8 mouse cellular contexts compared by ENCODE assay signal in genomic region chr4:117835531-117836111, GRCm38 (mm10). TPM values are rescaled to one million over a fixed set of nuclear protein-coding genes. Genes with fewer than 3 reads are reported as not detected.
DNase-seq lines count a peak whose midpoint lies in the region; ATAC-seq and TF ChIP-seq lines count a peak whose summit lies in the region.

No protein-coding gene starts in this region.

- peaks cover 5% of the 10 kb centered on the region for H3K4me1 ChIP-seq in heart, adult 2 months (ENCODE audit: control insufficient read depth, insufficient read depth, low read length)
- peaks cover 5% of the 10 kb centered on the region; the same call in 1 of the 2 replicates for H3K4me1 ChIP-seq in embryonic facial prominence, embryonic 14.5 days (ENCODE audit: control insufficient read depth, insufficient read depth, low read length)
- peaks cover 24% of the 10 kb centered on the region for H3K4me1 ChIP-seq in hindbrain, embryonic 10.5 days (replicated peaks)
- peaks cover 65% of the 10 kb centered on the region for H3K4me1 ChIP-seq in megakaryocyte, embryonic 14.5 days
- H3K4me1 ChIP-seq in small intestine, adult 2 months (ENCODE audit: control insufficient read depth, insufficient read depth, insufficient read length, low read length): peaks cover 21% of the 10 kb centered on the region

- peak overlapping the region; percentile 90 for H3K4me2 ChIP-seq in embryonic facial prominence, embryonic 14.5 days (ENCODE audit: low read depth, low read length)

- WGBS in heart, adult 2 months: 1% methylated on average over 58 of the region's 60 CpGs
- WGBS in embryonic facial prominence, embryonic 14.5 days: 0% methylated on average over 22 of the region's 60 CpGs
- under 1% methylated on average over 60 of the region's 60 CpGs for WGBS in hindbrain, embryonic 10.5 days
- WGBS in small intestine, adult 2 months: under 1% methylated on average over 60 of the region's 60 CpGs

- H3K27ac ChIP-seq in heart, adult 2 months: peak overlapping the region; percentile 59
- H3K27ac ChIP-seq in embryonic facial prominence, embryonic 14.5 days (replicated peaks; ENCODE audit: low read depth, low read length): peak overlapping the region; percentile 84
- H3K27ac ChIP-seq in hindbrain, embryonic 10.5 days: peak overlapping the region; percentile 89
- H3K27ac ChIP-seq in small intestine, adult 2 months (ENCODE audit: insufficient read depth, low read depth, low read length): peak overlapping the region; percentile 44

- H3K9me3 ChIP-seq in embryonic facial prominence, embryonic 14.5 days (ENCODE audit: control insufficient read depth, low read length): no peaks in the 10 kb centered on the region
- no peaks in the 10 kb centered on the region for H3K9me3 ChIP-seq in hindbrain, embryonic 10.5 days
- no peaks in the 10 kb centered on the region for H3K9me3 ChIP-seq in megakaryocyte, embryonic 14.5 days

- TF ChIP-seq EP300 in heart, adult 2 months (IDR thresholded peaks at IDR 0.05; ENCODE audit: insufficient read depth, low read depth, low read length): no peak

- H3K36me3 ChIP-seq in heart, adult 2 months (ENCODE audit: control insufficient read depth, insufficient read depth, low read length): no peaks in the 10 kb centered on the region
- H3K36me3 ChIP-seq in embryonic facial prominence, embryonic 14.5 days (ENCODE audit: control insufficient read depth, insufficient read depth, low read length): no peaks in the 10 kb centered on the region
- no peaks in the 10 kb centered on the region for H3K36me3 ChIP-seq in hindbrain, embryonic 10.5 days
- H3K36me3 ChIP-seq in megakaryocyte, embryonic 14.5 days (replicated peaks; ENCODE audit: low read length): no peaks in the 10 kb centered on the region
- no peaks in the 10 kb centered on the region for H3K36me3 ChIP-seq in small intestine, adult 2 months (ENCODE audit: control insufficient read depth, insufficient read depth, low read length)

- peak overlapping the region; percentile 62 for H3K4me3 ChIP-seq in heart, adult 2 months
- H3K4me3 ChIP-seq in embryonic facial prominence, embryonic 14.5 days (ENCODE audit: low read depth, low read length): peak overlapping the region; percentile 83
- H3K4me3 ChIP-seq in hindbrain, embryonic 10.5 days: peak overlapping the region; percentile 86
- H3K4me3 ChIP-seq in megakaryocyte, embryonic 14.5 days (replicated peaks): peak overlapping the region; percentile 94
- H3K4me3 ChIP-seq in small intestine, adult 2 months (ENCODE audit: low read depth, low read length): peak overlapping the region; percentile 84

- intact Hi-C loops in heart, adult 2 months (cut with DNase I): loop anchor here (2.0 to 5.0 kb wide), 2 partner anchors 23 to 92 kb away; partner anchors contain the start of gene Artn

- no peaks in the 10 kb centered on the region for H3K79me2 ChIP-seq in heart, adult 2 months (replicated peaks; ENCODE audit: control insufficient read depth, insufficient read depth, low read length)

- no peaks in the 10 kb centered on the region; the same call in 1 of the 2 replicates for H3K27me3 ChIP-seq in heart, adult 2 months (ENCODE audit: control insufficient read depth, insufficient read depth, low read length)
- no peaks in the 10 kb centered on the region for H3K27me3 ChIP-seq in embryonic facial prominence, embryonic 14.5 days (replicated peaks; ENCODE audit: control insufficient read depth, insufficient read depth, low read length)
- peaks cover 33% of the 10 kb centered on the region for H3K27me3 ChIP-seq in hindbrain, embryonic 10.5 days (ENCODE audit: insufficient read depth, poor library complexity, severe bottlenecking)
- H3K27me3 ChIP-seq in megakaryocyte, embryonic 14.5 days (replicated peaks): peaks cover 58% of the 10 kb centered on the region
- H3K27me3 ChIP-seq in small intestine, adult 2 months (ENCODE audit: control insufficient read depth, insufficient read depth, low read length): no peaks in the 10 kb centered on the region

- H3K9ac ChIP-seq in heart, adult 2 months (ENCODE audit: low read depth, low read length): peak overlapping the region; percentile 78
- peak overlapping the region; percentile 83 for H3K9ac ChIP-seq in embryonic facial prominence, embryonic 14.5 days (ENCODE audit: low read depth, low read length)

- no peak for TF ChIP-seq CTCF in heart, adult 2 months (IDR thresholded peaks at IDR 0.05)
- TF ChIP-seq CTCF in small intestine, adult 2 months (IDR thresholded peaks at IDR 0.05; ENCODE audit: extremely low read depth, insufficient read length, insufficient replicate concordance, low read depth, low read length): no peak

- peak; percentile 21 for ATAC-seq in embryonic facial prominence, embryonic 14.5 days (ENCODE audit: low read depth)

- DNase-seq in heart, adult 2 months: peak in 1 of 2 experiments; percentile 61
- no peak for DNase-seq in heart, adult 11 months
- DNase-seq in adipocyte (ENCODE audit: low spot score): peak; percentile 15
- peak; percentile 26 for DNase-seq in embryonic facial prominence, embryonic 14.5 days (ENCODE audit: low spot score)
- no peak for DNase-seq in hindbrain, embryonic 10.5 days (ENCODE audit: low spot score)
- peak; percentile 52 to 66 for DNase-seq in left cerebral cortex, adult 8-10 months (ENCODE audit: low spot score in 2 of 2)

- TF ChIP-seq POLR2A in heart, adult 2 months (IDR thresholded peaks at IDR 0.05; ENCODE audit: insufficient read depth, low read depth, low read length): no peak
- TF ChIP-seq POLR2A in small intestine, adult 2 months (IDR thresholded peaks at IDR 0.05; ENCODE audit: low read depth, low read length): no peak

RNA-seq across cellular contexts. Expression of gene Slc6a9, which starts 1.3 kb away (rescaled TPM):
- 1 to 10 TPM; 2.5 to 3.4 TPM for total RNA-seq in heart, adult 2 months (2021)
- 6.9 and 9.2 TPM in 2 replicates for polyA plus RNA-seq in heart, adult 2 months (2012; rRNA removed)
- polyA plus RNA-seq in embryonic facial prominence, embryonic 14.5 days (2014; fragmentation: Nextera tagmentation; extraction: Ambion mirVana): 5.5 and 10.4 TPM in 2 replicates
- polyA plus RNA-seq in hindbrain, embryonic 10.5 days (2016; fragmentation: Nextera tagmentation; extraction: Ambion mirVana): 7.2 and 7.3 TPM in 2 replicates
- 10 to 100 TPM; 56.1 to 61.2 (median 58.5) TPM for total RNA-seq in left cerebral cortex, adult 8-10 months (2022)
- polyA plus RNA-seq in megakaryocyte, embryonic 14.5 days (2012; ENCODE audit: insufficient read depth, low replicate concordance): 8.5 and 9.7 TPM in 2 replicates
- polyA plus RNA-seq in small intestine, adult 2 months (2012; rRNA removed): 42.8 and 49.1 TPM in 2 replicates

RNA-seq across cellular contexts. Expression of gene Ccdc24, which starts 36.7 kb away (rescaled TPM):
- total RNA-seq in heart, adult 2 months (2021): under 1 TPM; 0.09 to 0.18 TPM
- 1.1 and 2.0 TPM in 2 replicates for polyA plus RNA-seq in heart, adult 2 months (2012; rRNA removed)
- 2.3 and 3.3 TPM in 2 replicates for polyA plus RNA-seq in embryonic facial prominence, embryonic 14.5 days (2014; fragmentation: Nextera tagmentation; extraction: Ambion mirVana)
- polyA plus RNA-seq in hindbrain, embryonic 10.5 days (2016; fragmentation: Nextera tagmentation; extraction: Ambion mirVana): 2.0 and 2.4 TPM in 2 replicates
- total RNA-seq in left cerebral cortex, adult 8-10 months (2022): under 1 TPM; 0.33 to 0.94 (median 0.67) TPM
- not detected in 2 replicates for polyA plus RNA-seq in megakaryocyte, embryonic 14.5 days (2012; ENCODE audit: insufficient read depth, low replicate concordance)
- polyA plus RNA-seq in small intestine, adult 2 months (2012; rRNA removed): 0.80 and 2.0 TPM in 2 replicates

RNA-seq across cellular contexts. Expression of gene B4galt2, which starts 47.7 kb away (rescaled TPM):
- 1 to 10 TPM; 4.0 to 4.3 TPM for total RNA-seq in heart, adult 2 months (2021)
- 8.6 and 9.3 TPM in 2 replicates for polyA plus RNA-seq in heart, adult 2 months (2012; rRNA removed)
- polyA plus RNA-seq in embryonic facial prominence, embryonic 14.5 days (2014; fragmentation: Nextera tagmentation; extraction: Ambion mirVana): 34.3 and 42.8 TPM in 2 replicates
- polyA plus RNA-seq in hindbrain, embryonic 10.5 days (2016; fragmentation: Nextera tagmentation; extraction: Ambion mirVana): 22.7 and 31.7 TPM in 2 replicates
- total RNA-seq in left cerebral cortex, adult 8-10 months (2022): 10 to 100 TPM; 73.0 to 85.0 (median 79.7) TPM
- polyA plus RNA-seq in megakaryocyte, embryonic 14.5 days (2012; ENCODE audit: insufficient read depth, low replicate concordance): 1.5 TPM in 1 of 2 replicates, not detected in the other
- 6.7 and 7.5 TPM in 2 replicates for polyA plus RNA-seq in small intestine, adult 2 months (2012; rRNA removed)

RNA-seq across cellular contexts. Expression of gene Atp6v0b, which starts 51.5 kb away (rescaled TPM):
- total RNA-seq in heart, adult 2 months (2021): 100 to 1,000 TPM; 109 to 124 TPM
- 279 and 324 TPM in 2 replicates for polyA plus RNA-seq in heart, adult 2 months (2012; rRNA removed)
- polyA plus RNA-seq in embryonic facial prominence, embryonic 14.5 days (2014; fragmentation: Nextera tagmentation; extraction: Ambion mirVana): 199 and 230 TPM in 2 replicates
- 208 and 263 TPM in 2 replicates for polyA plus RNA-seq in hindbrain, embryonic 10.5 days (2016; fragmentation: Nextera tagmentation; extraction: Ambion mirVana)
- 100 to 1,000 TPM; 386 to 441 (median 416) TPM for total RNA-seq in left cerebral cortex, adult 8-10 months (2022)
- 395 and 493 TPM in 2 replicates for polyA plus RNA-seq in megakaryocyte, embryonic 14.5 days (2012; ENCODE audit: insufficient read depth, low replicate concordance)
- polyA plus RNA-seq in small intestine, adult 2 months (2012; rRNA removed): 244 and 435 TPM in 2 replicates

RNA-seq across cellular contexts. Expression of gene Dph2, which starts 56.2 kb away (rescaled TPM):
- 1 to 10 TPM; 3.0 to 3.9 TPM for total RNA-seq in heart, adult 2 months (2021)
- 7.3 and 8.4 TPM in 2 replicates for polyA plus RNA-seq in heart, adult 2 months (2012; rRNA removed)
- polyA plus RNA-seq in embryonic facial prominence, embryonic 14.5 days (2014; fragmentation: Nextera tagmentation; extraction: Ambion mirVana): 13.4 and 15.0 TPM in 2 replicates
- 27.1 and 27.5 TPM in 2 replicates for polyA plus RNA-seq in hindbrain, embryonic 10.5 days (2016; fragmentation: Nextera tagmentation; extraction: Ambion mirVana)
- 10 to 100 TPM in 2 of 4 experiments, 1 to 10 TPM in 2; 9.5 to 12.0 (median 10.7) TPM for total RNA-seq in left cerebral cortex, adult 8-10 months (2022)
- polyA plus RNA-seq in megakaryocyte, embryonic 14.5 days (2012; ENCODE audit: insufficient read depth, low replicate concordance): 3.1 and 9.9 TPM in 2 replicates
- 5.1 and 6.9 TPM in 2 replicates for polyA plus RNA-seq in small intestine, adult 2 months (2012; rRNA removed)

Comparison
In these comparisons a context has a peak if more than half of its experiments do, and no peak if none do; other contexts are left out.
1. DNase-seq: peak in adipocyte (single experiment), embryonic facial prominence, embryonic 14.5 days (single experiment) and left cerebral cortex, adult 8-10 months (2 of 2); none in heart, adult 11 months (single experiment) and hindbrain, embryonic 10.5 days (single experiment).
2. Peak in every context shown above with its lines, with median percentiles within 50 percentile points of each other: H3K27ac ChIP-seq and H3K4me3 ChIP-seq.